Mouse (Mus musculus): ENCODE results near the gene Nrxn1. TPM values are rescaled to one million over a fixed set of nuclear protein-coding genes. Genes with fewer than 3 reads are reported as not detected.

Gene Nrxn1
- total RNA-seq, 2 experiments from 2014 or later = 0.42 to 3.4 TPM

DNA sequence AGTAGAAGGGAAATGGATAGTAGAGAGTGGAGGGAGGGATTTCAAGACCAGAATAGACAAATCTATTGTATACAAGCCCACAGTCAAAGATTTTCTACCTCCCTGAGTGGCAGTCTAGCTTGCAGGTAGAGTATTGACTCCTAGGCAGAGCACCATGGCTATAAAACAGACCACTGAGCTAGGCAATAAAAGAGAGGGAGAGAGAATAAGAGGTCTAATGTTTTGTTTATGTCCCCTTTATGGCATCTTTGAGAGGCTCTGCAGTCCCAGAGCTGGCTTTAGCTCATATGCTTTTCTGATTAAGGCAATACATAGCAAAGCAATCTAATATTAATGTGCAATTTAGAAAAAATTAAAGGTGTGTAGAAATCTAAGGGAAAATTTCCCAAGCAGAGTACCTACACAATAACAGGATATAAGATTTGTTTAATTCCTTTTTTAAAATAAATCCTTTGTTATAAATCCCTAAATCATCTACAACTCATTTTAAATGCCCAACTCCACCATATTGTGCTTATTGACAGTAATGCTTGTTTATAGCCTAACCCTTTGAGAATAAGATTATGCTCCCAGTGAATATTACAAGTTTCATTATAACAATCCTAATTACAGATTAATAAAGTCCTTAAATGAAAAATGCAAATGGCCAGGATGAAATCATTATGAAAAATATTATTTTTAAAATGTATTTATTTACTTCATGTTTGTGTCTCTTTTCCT lies 613.2 kb downstream of the Nrxn1 start:
- no peak for ATAC-seq (replicated peaks; ENCODE audit: low FRiP score, poor library complexity, severe bottlenecking)

DNA sequence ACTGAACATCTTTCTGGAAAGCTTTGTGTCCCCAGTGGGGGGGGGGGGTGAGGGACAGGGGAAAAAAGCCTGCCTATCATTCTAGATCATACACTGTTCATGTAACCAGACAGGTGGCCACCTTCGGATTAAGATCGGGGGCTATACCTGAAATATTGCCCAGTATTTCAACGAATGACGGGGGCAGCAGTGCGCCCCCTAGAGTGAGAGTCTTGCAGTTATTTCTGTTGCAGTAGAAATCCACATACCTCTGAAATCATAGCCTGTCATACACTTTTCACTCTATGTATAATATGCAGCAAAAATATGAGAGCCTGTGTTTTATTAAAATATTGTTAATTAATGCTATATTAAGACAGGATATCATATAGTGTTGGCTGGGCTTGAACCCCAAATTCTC lies 636.1 kb downstream of the Nrxn1 start:
- no peak for ATAC-seq (replicated peaks; ENCODE audit: low FRiP score, poor library complexity, severe bottlenecking)

DNA sequence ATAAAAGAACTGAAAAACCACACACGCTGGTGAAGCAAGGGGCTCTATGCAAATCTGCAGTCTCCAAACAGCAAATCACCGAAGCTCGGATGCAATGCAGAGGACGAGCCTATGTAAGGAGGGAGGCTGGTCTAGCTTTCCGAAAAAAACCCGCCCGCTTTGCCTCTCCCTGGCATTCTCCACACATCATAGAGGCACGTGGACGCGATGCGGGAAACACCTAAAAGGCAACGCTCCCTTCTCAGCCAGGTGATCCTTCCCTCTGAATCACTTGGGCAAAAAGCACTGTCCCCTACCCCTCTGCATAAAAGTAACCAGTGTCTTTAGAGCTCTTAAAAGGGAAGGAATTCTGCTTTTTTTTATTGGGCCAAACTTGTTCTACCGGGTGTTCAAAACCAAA lies 637.0 kb downstream of the Nrxn1 start:
- ATAC-seq (replicated peaks; ENCODE audit: low FRiP score, poor library complexity, severe bottlenecking) = no peak

DNA sequence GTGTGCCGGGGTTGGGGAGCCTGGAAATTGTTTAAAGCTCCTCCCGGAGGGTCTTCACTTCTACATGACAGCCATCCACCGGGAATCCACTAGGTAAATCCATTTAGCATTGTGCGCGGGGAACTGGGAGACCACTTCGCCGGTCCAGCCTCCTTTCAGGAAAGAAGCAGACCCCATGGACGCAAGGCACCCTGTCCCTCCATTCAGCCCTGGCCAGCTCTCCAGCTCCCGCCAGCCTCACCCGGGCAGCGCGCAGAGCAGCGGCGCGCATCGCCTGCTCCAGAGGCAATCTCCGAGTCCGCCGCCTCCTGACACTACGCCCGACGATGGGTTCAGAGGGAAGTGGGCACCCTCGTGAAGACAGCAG lies 637.5 kb downstream of the Nrxn1 start:
- no peak for ATAC-seq (replicated peaks; ENCODE audit: low FRiP score, poor library complexity, severe bottlenecking)

DNA sequence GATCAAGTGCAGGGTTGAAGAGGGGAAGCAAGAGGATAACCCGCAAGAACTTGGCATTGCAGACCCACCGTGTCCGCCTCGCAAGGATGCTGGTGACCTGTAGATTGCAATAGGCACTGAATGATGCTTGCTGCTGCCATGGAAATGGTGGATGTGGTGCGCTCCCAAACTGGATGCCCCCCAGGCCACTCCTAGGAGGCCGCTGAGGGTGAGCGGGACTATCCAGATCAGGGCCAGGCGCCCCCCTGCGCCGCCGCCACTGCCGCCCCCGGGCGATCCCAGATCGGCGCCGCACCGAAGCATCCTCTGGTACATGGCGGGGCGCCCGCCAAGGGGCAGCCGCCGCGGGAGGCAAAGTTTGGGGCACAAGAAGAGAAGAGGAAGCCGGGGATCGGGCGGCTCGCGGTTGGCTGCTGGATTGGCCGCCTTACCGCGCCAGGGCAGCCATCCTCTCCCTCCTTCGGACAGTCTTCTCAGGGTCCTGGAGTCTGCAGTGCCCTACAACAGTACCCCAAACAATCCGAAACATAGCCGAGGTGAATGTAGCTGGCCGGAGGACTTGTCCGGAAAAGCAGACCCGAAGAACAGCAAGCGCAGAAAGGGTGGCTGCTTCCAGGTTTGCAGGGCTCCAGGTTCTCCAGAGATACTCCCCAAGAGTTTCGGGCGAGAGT lies 638.0 kb downstream of the Nrxn1 start:
- no peak for ATAC-seq (replicated peaks; ENCODE audit: low FRiP score, poor library complexity, severe bottlenecking)

DNA sequence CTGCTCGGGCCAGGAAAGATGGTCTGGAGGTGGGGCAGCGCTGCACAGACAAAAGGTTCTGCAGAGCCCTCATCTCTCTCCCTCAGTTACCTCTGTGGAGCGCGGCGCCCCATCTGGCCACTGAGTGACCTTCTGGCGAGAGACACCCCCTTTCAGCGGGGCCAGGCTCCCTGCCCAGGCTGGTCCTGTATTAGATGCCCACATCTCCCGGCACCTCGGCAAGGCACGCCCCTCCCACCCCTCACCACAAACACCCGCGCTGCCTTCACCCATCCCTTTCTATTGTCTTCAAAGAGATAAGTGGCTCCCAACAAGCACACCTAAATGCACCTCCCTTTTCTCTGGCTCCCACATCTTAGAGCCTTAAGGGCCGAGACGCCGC lies 638.5 kb downstream of the Nrxn1 start:
- ATAC-seq (replicated peaks; ENCODE audit: low FRiP score, poor library complexity, severe bottlenecking) = no peak

DNA sequence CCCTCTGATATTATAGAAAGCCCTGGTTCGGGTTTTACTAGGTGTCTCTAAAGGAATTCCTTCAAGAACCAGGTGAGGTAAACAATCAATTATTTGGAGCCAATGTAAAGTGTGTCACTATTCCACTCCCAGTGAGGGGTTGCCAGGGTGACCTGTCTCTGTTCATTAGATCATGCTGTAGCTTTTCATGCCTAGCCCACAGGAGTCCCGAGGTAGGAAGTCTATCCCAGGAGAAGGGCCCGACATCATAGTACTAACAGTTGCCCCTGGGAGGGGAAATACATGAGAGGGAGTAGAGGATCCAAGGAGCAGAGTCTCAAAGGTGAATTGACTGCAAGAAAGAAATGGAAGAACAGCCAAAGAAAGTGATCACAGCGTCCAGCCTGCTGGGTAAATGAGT lies 639.6 kb downstream of the Nrxn1 start:
- ATAC-seq (replicated peaks; ENCODE audit: low FRiP score, poor library complexity, severe bottlenecking) = no peak

DNA sequence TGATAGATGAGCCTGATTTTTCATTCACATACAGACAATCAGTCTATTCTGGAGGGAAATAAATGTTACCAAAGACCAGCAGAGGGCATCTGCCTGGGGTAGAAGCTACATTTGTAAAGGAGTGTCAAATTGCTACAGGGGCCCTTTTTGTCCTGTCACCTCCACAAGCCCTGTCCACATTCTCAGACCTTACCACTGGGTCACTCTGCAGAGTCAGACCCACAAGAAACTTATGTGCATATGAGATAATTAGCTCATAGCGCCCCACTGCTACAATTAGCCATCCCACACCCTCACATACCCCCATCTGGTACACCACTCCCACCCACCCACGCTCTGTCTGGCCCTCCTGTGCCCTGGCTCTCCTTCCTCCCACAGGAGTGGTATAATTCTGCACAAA lies 640.1 kb downstream of the Nrxn1 start:
- ATAC-seq (replicated peaks; ENCODE audit: low FRiP score, poor library complexity, severe bottlenecking) = no peak

DNA sequence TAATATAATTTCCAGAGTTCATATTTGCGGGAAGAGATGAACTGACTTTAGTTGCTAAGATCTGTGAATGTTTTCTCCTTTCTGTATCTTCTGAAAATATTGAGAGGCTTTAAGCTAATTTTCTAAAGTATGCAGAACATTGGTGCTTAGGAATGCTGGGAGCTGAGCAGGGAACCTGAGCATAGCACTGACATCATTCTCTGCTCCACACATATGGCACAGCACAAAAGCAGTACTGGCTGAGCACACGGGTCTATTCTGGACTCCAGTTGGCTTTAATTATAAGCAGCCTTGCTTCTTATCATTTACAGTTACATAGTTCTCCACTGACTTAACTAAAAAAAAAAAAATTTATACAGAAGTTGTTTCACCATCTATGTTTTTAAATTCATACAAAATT lies 641.5 kb downstream of the Nrxn1 start:
- no peak for ATAC-seq (replicated peaks; ENCODE audit: low FRiP score, poor library complexity, severe bottlenecking)

DNA sequence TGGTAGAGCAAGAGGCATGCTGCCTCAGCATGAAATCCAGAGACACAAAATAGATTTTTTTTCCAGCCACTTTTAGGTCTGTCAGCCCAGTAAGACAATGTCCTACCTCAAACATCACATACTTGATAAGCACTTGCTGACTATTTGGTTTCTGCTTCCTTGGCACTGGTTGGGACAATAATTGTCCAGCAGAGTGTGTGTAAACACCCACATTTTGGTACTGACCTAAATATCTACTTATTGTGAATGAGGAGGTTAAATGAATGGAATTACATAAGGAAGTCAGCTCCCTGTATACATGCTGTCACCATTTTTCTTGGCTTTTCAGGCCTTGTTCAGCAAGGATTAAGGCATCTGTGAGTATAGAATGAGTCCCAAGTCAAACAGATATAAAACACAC lies 649.8 kb downstream of the Nrxn1 start:
- no peak for ATAC-seq (replicated peaks; ENCODE audit: low FRiP score, poor library complexity, severe bottlenecking)

DNA sequence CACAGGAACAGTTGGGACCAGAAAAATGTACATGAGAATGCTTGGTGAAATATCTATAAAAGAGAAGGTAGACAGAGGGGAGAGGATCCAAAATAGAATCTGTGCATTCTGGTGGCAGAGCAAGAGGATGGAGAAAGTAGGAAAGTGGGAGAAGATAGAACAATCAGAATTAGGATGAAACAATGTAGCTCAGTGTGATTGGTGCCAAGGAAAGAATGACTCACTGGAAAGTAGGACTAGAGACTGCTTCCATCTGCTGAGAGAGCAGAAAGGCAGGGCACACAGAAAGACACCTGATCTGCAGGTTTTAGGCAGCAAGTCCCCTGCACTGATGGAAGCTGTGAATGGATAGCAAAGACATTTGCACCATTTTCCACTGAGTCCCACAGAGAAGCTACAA lies 657.0 kb downstream of the Nrxn1 start:
- ATAC-seq (replicated peaks; ENCODE audit: low FRiP score, poor library complexity, severe bottlenecking) = no peak

DNA sequence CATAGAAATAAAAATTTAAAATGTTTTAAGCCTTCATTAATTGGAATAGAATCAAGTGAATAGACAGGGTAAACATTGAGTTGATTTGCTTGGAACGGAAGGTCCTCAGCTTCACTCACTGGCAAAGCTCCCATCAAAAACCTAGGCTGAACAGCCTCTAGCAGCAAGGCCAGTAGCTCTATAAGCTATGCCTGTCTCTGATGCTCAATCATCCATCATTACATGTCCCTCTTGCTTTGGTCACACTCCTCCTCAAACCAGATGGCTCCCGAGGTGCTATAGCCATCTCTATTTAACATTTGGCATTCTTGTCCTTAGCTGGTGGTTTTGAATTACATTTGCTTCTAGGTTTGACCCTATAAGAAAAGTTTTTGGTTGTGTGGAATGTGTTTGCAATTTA lies 657.5 kb downstream of the Nrxn1 start:
- ATAC-seq (replicated peaks; ENCODE audit: low FRiP score, poor library complexity, severe bottlenecking) = no peak

DNA sequence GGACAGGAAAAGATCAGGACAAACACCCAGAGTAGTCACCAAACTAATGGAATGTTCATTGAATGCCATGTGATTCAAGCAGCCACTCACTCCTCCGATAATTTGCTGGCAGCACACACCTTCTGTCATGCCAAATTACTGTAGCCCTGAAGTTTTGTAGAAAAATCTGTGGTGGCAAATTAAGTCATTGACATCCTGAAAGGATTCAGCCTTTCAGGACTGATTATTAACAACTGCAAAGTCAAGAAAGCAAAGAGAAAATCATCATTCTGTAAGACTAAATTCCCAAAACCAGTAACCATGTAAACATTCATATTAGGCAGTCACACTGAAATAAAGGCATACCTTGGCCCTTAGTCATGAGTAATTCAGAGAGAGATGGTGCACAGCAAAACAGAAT lies 662.7 kb downstream of the Nrxn1 start:
- ATAC-seq (replicated peaks; ENCODE audit: low FRiP score, poor library complexity, severe bottlenecking) = no peak

DNA sequence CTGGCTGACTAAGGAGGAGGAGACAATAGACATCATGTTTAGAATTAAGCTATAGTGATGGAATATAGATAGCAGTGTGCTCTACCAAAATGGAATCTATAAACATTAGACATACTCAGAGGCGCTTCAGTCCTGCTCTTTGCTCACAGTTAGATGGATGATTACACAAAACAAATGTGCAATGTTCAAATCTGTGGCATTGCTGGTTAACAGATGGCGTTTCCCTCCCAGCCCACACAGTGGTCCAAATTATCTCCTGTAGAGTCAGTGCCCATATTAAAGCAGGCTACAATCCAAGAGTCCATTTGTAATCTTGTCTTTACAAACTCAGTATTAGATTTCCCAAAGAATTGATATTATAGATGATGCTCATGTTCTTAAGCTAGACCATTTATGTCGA lies 666.9 kb downstream of the Nrxn1 start:
- no peak for ATAC-seq (replicated peaks; ENCODE audit: low FRiP score, poor library complexity, severe bottlenecking)

DNA sequence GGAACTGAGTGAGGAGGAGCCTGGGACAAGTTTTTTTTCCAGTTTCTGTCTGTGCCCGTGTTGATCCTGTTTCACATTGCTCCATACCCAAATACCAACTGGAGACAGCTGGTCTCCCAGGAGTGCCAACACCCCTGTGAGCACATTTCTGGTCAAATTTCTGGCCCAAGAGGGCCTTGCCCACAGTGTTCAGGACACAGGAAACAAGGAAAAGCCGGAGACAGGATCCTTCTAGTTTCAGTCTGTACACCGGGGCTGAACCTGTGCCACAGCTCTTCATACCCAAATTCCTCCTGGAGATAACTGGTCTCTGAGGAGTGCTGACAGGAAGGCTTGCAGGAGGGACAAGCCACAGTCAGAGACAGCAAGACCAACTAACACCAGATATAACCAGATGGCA lies 670.3 kb downstream of the Nrxn1 start:
- ATAC-seq (replicated peaks; ENCODE audit: low FRiP score, poor library complexity, severe bottlenecking) = no peak

DNA sequence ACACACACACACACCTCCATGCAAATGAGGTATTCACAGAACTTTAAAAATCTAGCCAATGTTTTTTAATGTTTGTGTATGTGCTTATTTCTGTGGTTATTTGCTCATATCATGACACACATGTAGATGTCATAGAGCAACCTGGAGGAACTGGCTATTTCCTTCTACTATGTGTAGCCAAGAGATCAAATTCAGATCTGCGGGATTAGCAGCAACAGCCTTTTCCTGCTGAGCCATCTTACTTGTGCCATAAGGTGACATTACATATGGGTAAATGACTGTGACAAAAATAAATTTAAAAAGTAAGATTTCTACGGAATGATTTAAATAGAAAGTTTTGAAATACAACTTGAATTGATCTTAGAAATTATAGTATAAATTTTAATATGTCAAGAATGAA lies 672.1 kb downstream of the Nrxn1 start:
- no peak for ATAC-seq (replicated peaks; ENCODE audit: low FRiP score, poor library complexity, severe bottlenecking)

DNA sequence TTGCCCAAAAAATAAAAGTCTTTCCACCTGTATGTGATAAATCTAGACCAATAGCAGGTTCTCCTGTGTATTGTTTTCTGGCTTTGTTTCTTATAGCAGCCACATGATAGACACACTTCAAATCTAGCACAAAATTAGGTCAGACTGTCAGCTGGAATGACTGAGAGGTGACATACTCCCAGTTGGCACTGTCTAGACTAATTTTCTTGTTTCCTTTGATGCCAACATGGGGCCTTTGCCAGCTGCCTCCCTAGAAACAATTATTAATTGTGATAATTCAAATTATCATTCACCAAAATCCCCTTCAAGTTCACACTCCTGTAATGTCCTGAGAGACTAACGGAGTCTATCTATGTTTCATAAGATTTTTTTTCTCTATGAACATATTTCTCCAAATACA lies 673.3 kb downstream of the Nrxn1 start:
- no peak for ATAC-seq (replicated peaks; ENCODE audit: low FRiP score, poor library complexity, severe bottlenecking)

DNA sequence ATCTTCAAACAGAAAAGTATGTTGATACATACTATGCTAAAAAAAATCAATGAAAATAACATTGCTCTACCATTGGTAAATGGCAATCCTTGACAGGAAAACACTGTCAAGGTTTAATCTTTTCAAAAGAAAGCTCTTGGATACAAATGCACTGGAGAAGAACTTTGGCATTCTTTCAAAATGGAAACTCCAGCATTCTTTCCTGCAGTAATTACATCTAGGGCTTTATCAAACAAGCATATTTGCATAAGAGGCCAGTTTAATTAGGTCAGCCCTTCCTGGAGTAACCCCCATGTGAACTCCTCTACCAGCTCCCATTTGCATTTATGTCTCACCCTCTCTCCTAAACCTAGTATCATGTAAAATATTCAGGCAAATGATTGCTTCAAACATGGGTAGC lies 696.5 kb downstream of the Nrxn1 start:
- no peak for ATAC-seq (replicated peaks; ENCODE audit: low FRiP score, poor library complexity, severe bottlenecking)

DNA sequence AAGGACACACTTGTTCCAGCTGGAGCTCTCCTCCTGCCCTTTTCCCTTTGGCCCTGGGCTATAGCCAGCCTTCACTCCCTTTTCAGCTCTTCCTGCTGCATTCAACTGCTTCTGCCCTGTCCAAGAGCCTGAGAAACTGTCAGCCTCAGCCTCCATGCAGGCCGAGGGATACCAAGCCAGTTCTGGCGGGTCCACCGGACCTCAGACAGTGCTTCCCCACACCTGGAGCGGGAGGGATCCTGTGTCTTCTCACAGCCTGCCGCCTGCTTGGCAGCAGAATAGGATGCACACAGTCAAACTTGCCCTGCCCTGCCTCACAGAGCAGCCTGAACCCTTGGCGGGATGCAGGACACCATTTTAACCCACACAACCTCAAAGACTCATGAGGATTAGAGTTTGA lies 698.3 kb downstream of the Nrxn1 start:
- no peak for ATAC-seq (replicated peaks; ENCODE audit: low FRiP score, poor library complexity, severe bottlenecking)

DNA sequence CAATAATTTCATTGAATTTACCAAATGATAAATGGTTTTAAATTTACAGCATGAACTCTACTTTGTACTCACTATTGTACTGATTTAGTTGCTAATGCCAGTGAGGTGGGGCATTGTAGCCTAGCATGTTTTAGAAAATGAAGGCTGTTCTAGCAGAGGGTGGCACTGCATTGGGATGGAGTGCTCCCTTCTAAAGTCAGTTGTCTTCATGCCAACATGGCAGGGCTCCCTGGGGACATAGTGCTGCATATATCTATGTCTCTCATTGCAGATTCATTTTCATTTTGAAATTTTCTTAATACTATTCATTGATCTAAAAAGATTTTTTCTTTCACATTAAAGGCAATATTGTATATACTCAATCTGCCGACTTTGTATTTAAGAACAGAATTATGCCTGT lies 700.1 kb downstream of the Nrxn1 start:
- no peak for ATAC-seq (replicated peaks; ENCODE audit: low FRiP score, poor library complexity, severe bottlenecking)

DNA sequence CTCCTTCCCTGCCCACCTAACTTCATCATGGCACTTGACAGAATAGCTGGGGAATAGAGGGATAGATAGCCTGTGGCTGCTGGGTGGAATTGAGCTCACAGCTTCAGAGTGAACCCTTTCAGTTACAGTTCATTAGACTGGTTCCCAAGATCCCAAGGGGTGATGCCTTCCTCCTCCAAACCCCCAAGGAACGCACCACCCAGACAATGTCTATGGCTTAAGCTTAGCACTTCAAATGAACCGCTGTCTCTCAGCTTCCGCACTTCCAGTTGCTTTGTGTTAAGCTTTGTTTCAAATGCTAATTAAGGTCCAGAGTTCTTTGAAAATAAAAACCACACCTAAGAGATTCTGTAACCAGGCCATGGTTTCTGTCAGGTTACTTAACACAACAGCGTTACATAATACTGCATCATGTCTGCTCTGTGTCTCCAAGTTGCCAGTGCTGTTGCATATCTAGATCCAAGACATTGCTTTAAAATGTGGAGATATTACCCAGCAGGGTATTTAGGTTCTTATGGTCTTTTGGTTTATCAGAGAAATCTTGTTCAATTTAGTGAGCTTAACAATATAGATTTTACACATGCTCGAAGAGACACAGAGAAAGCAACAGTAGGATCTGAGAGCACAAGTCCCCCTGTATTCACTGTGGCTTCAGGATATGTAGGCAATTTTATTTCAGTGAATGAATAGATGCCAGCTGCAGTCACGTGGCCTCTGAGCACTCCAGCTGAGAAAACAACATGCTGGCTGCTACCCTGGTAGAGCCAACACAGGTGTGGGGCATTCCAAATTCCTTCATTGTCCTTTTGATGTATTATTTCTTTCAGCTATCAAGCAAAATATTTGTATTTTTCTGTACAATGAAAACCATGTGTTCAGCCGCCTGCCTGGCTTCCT lies 702.3 kb downstream of the Nrxn1 start:
- no peak for ATAC-seq (replicated peaks; ENCODE audit: low FRiP score, poor library complexity, severe bottlenecking)

Measured in erythroid progenitor cell, adult 5-6 weeks (primary cell).